Mouse (Mus musculus) cortical plate, adult 2 months (tissue): ENCODE measurements around the gene Sumf1. TPM values are rescaled to one million over a fixed set of nuclear protein-coding genes. Genes with fewer than 3 reads are reported as not detected.

Experiments used
- H3K27ac ChIP-seq: fragments of 200-500 bp; 2 replicates; pipeline ENCODE4 v1.5.1; 2012; ENCODE audit warnings: low read length, control low read depth, inconsistent platforms; ENCODE audit not compliant: insufficient read depth
- H3K4me1 ChIP-seq: fragments of 200-500 bp; 2 replicates; pipeline ENCODE4 v1.6.1; 2011; ENCODE audit warnings: low read length; ENCODE audit not compliant: control insufficient read depth, insufficient read depth
- H3K4me3 ChIP-seq: fragments of 200-500 bp; 2 replicates; pipeline ENCODE4 v1.5.1; 2011; ENCODE audit warnings: mild to moderate bottlenecking, low read length, control low read depth; ENCODE audit not compliant: insufficient read depth
- CTCF ChIP-seq: fragments of 200-500 bp; IDR thresholded peaks from 2 replicates; pipeline ENCODE4 v1.5.1; 2011; ENCODE audit warnings: mild to moderate bottlenecking, control low read depth, low read length; ENCODE audit not compliant: insufficient read depth; ENCODE audit errors: extremely low read depth
- POLR2A ChIP-seq: fragments of 200-500 bp; IDR thresholded peaks from 2 replicates; pipeline ENCODE4 v1.6.1; 2011; ENCODE audit warnings: mild to moderate bottlenecking, low read length, control low read depth; ENCODE audit not compliant: insufficient read depth; ENCODE audit errors: extremely low read depth
- polyA plus RNA-seq: library from polyadenylated mRNA; depleted of rRNA; stranded (reverse); fragments of >200 nt; gene quantifications from 2 replicates; pipeline ENCODE4 v1.2.3, GENCODE M21; 2012; rRNA removed

Sumf1 gene
- 16.0 and 17.6 TPM in 2 replicates for polyA plus RNA-seq

- Histone ChIP-seq H3K4me3 (peak within 1 kb of the TSS; percentile 58), H3K4me1 (peaks cover 1% of the 10 kb centered on the region; the same call in 1 of the 2 replicates), H3K27ac (no peak within 1 kb of the TSS)
- TF ChIP-seq CTCF, result no peak
- peak; percentile 68; the same call in 1 of the 2 replicates for TF ChIP-seq POLR2A
Measured at GRCm38 (mm10) chr6:108184847-108185684, at the start of gene Sumf1. Sumf1 (minus strand) TSS chr6:108185582.

DNA sequence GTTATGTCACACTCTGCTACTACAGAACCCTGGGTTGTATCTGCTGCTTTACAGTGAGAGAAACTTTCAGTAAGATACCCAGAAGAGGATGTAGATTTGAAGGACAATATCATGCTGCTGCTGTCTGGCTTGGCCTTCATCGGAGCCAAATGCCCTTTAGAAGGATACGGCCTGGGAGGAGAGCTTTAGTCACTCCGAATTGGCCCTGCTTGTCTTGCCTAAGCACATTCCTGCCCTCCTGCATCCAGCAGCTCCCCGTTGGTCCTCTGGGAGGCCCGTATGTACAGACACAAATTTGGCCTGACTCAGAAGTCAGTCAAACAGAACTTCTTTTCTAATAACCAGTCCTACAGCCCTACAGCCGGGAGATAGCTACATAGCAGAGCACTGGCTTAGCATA, 49.2 kb upstream of the Sumf1 start:
- H3K27ac ChIP-seq, result no peak overlapping the region
- H3K4me3 ChIP-seq, result no peak overlapping the region
- no peak for TF ChIP-seq CTCF
- TF ChIP-seq POLR2A, result no peak
- H3K4me1 ChIP-seq, result peaks cover 8% of the 10 kb centered on the region

GRCm38 (mm10) chr6:108233070-108233469, 47.7 kb upstream of the Sumf1 start:
- Histone ChIP-seq H3K4me3 (no peak overlapping the region), H3K27ac (no peak overlapping the region), H3K4me1 (peaks cover 8% of the 10 kb centered on the region)
- TF ChIP-seq CTCF (no peak), POLR2A (no peak)

DNA sequence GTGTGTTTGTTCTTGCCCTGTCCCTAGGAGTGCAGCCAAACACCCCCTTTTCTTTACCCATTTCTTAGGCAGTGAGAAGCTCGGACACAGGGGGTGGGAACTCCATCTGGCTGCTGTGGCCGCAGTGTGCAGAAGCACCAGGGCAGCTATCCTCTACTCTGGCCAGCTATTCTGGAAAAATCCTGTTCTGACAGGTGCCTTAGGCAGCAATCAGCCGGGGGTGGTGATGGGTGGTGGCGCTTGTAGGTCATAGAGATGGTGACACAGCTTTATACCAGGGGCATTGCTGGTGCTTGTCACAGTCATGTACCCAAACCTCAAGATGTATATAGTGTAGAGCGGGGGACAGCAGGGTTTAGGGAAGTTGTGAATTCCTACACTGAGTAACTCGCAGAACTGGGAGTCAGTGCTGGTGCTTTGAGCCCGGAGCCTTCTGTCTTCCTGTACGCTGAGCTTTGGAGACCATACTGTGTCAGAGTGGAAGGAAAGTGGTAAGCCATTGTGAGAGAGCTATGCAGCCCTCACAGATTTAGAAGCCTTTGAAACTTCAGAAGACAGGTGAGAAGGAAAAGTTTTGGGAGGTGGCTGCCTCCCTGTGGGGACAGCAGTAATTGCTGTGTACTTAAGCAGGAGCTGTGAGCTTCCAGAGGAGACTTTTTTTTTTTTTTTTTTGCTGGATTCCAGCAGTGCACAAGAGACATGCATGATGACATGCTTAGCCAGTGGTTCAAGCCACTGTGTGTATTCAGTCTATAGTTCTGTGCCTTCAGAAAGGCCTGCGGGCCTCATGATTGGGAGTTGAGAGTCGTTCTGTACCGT, 46.7 kb upstream of the Sumf1 start:
- Histone ChIP-seq H3K4me1 (peaks cover 8% of the 10 kb centered on the region), H3K27ac (no peak overlapping the region), H3K4me3 (no peak overlapping the region)
- TF ChIP-seq CTCF, result 0 out of 2 replicates have a peak, but pooled peaks have one; percentile 19
- TF ChIP-seq POLR2A, result no peak

GRCm38 (mm10) chr6:108230608-108231007, 45.2 kb upstream of the Sumf1 start:
- Histone ChIP-seq H3K4me1 (peaks cover 3% of the 10 kb centered on the region), H3K27ac (no peak overlapping the region), H3K4me3 (no peak overlapping the region)
- no peak for TF ChIP-seq CTCF
- no peak for TF ChIP-seq POLR2A

DNA sequence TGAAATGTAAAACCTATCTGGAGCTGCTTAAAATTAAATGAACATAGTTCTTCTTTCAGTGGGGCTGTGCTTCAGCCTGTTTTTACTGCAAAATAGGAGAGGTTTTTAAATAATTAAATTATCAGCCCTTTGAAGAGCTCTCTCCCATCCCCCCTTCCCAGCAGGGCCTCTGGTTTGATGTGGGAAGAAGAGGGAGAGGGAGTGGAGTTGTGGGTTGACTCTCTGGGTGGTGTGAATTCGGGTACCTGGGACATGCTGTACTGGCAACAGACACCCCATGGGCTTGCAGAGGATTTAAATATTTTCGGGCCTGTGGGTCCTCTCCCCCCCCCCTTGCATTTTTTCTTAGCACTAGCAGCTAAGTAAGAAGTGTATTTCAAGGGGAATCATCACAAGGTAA, 43.2 kb upstream of the Sumf1 start:
- Histone ChIP-seq H3K4me3 (no peak overlapping the region), H3K4me1 (peaks cover 3% of the 10 kb centered on the region), H3K27ac (no peak overlapping the region)
- TF ChIP-seq CTCF, result no peak
- no peak for TF ChIP-seq POLR2A

DNA sequence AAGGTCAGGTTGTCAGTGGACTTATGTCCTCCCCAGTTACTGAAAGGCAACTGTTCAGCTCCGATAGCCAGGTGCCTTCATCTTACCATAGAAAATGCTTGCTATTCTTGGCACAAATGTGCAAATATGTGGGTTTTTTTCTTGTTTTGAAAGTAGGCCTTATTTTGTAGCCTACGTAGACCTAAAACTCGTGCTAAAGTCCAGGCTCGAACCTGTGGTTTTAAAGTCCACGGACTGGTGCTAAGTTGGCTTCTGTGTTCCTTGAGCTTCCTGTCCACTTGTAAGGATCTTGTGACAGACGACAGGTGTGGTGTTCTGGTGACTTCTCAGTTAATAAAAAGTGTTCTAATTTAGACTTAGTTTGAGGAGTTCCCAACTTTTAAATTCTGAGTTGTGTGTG, 42.7 kb upstream of the Sumf1 start:
- no peak overlapping the region for H3K4me3 ChIP-seq
- no peak for TF ChIP-seq CTCF
- no peak for TF ChIP-seq POLR2A
- H3K27ac ChIP-seq, result no peak overlapping the region
- peaks cover 3% of the 10 kb centered on the region for H3K4me1 ChIP-seq

DNA sequence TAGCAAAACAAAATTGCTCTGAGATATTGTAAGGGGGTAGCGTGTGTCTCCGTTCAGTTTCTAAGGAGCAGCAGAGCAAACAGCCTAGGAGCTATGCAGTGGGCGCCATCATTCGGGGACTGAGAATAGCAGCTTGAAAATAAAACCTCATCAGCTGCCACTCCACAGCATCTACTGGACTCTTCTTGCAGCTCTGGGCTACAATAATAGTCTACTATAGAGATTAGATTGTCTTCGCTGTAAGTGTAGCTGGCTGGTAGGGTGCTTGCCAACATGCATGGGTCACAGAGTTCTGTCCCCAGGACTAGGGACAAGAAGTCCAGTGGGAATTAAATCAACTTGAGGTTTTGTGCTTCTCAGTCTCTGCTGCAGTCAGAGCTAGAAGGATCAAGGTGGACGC, 42.1 kb upstream of the Sumf1 start:
- Histone ChIP-seq H3K4me3 (no peak overlapping the region), H3K27ac (no peak overlapping the region), H3K4me1 (peaks cover 3% of the 10 kb centered on the region)
- TF ChIP-seq POLR2A (no peak), CTCF (no peak)

DNA sequence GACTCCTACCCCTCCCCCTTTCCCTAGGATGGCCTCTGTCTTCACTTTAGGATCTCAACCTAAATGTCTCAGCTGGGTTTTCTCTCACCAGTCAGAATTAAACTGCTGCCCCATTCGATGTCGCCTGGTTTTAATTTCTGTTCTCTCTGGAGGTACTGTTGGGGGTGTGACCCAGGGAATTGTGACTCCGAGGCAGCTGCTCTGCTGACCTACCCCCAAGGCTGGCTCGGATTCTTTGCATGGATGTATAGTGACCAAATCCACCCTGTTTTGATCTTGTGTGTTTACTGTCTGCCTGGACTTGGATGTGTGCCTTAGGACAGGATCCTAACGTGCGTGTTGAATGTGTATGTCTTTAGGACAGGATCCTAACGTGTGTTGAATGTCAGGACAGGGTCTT, 40.8 kb upstream of the Sumf1 start:
- H3K4me1 ChIP-seq, result peaks cover 2% of the 10 kb centered on the region
- no peak overlapping the region for H3K4me3 ChIP-seq
- H3K27ac ChIP-seq, result no peak overlapping the region
- TF ChIP-seq POLR2A (no peak), CTCF (no peak)

DNA sequence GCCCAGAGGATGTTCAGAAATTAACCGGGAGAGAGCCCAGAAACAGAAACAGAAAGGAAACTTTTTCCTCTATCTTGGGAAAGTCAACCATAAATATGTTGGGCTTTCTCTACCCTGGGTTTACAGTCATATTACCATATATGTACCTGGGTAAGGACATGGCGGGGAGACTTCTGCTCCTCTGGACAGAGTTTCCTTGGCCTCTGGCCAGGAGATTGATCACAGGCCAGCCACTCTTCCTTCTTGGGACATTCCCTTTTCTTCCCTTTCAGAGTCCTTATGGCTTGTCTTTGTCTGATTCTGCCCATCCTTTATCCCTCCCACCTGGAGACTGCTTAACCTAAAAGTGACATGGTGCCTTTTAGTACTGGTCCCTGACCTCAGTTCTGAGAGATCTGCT, 39.6 kb upstream of the Sumf1 start:
- Histone ChIP-seq H3K4me1 (peaks cover 2% of the 10 kb centered on the region), H3K27ac (no peak overlapping the region), H3K4me3 (no peak overlapping the region)
- no peak for TF ChIP-seq CTCF
- no peak for TF ChIP-seq POLR2A
